Mouse (Mus musculus) hindbrain, embryonic 14.5 days (tissue): ENCODE measurements around the gene Tspan8. TPM values are rescaled to one million over a fixed set of nuclear protein-coding genes. Genes with fewer than 3 reads are reported as not detected.

Experiments used
- ATAC-seq: fragments of 200-750 bp; cut with Nextera tagmentation; 2 replicates; pipeline ENCODE4 v1.8.0; 2017; ENCODE audit warnings: moderate number of reproducible peaks, mild to moderate bottlenecking, moderate TSS enrichment, moderate library complexity; ENCODE audit not compliant: low FRiP score
- DNase-seq: peaks from one replicate; pipeline ENCODE4 v3.0.0-alpha.2; 2015; ENCODE audit warnings: low spot score
- H3K27ac ChIP-seq: fragments of 300-500 bp; sonication (generic); 2 replicates; pipeline ENCODE4 v1.5.1; 2014; ENCODE audit warnings: mild to moderate bottlenecking, moderate library complexity
- H3K27me3 ChIP-seq: fragments of 300-500 bp; sonication (generic); 2 replicates; pipeline ENCODE4 v1.6.1; 2014; ENCODE audit warnings: mild to moderate bottlenecking, low read length, mixed read lengths; ENCODE audit not compliant: control insufficient read depth, insufficient read depth
- H3K36me3 ChIP-seq: fragments of 300-500 bp; sonication (generic); replicated peaks from 2 replicates; pipeline ENCODE4 v1.6.1; 2014; ENCODE audit not compliant: control insufficient read depth, insufficient read depth
- H3K4me1 ChIP-seq: fragments of 300-500 bp; sonication (generic); replicated peaks from 2 replicates; pipeline ENCODE4 v1.6.1; 2014; ENCODE audit warnings: antibody characterized with exemption, low read length, mixed read lengths; ENCODE audit not compliant: control insufficient read depth, insufficient read depth
- H3K4me2 ChIP-seq: fragments of 300-500 bp; sonication (generic); replicated peaks from 2 replicates; pipeline ENCODE4 v1.6.1; 2014; ENCODE audit warnings: mild to moderate bottlenecking, moderate library complexity
- H3K4me3 ChIP-seq: fragments of 300-500 bp; sonication (generic); replicated peaks from 2 replicates; pipeline ENCODE4 v1.5.1; 2014; ENCODE audit warnings: mild to moderate bottlenecking, low read length
- H3K9ac ChIP-seq: fragments of 300-500 bp; sonication (generic); 2 replicates; pipeline ENCODE4 v1.6.1; 2014
- H3K9me3 ChIP-seq: fragments of 300-500 bp; sonication (generic); 2 replicates; pipeline ENCODE4 v1.6.1; 2016; ENCODE audit warnings: low read length; ENCODE audit not compliant: control insufficient read depth
- WGBS: fragments of 180-500 bp; shearing (Covaris S2); extraction: QIAGEN DNeasy Blood & Tissue Kit; methylation state at CpG from one replicate; pipeline ENCODE4 v1.1.7; 2014; 5-methylcytosine and 5-hydroxymethylcytosine counted together
- polyA plus RNA-seq: library from polyadenylated mRNA; unstranded; fragments of >200 nt; fragmentation: Nextera tagmentation; extraction: Ambion mirVana; gene quantifications from 2 replicates; pipeline ENCODE4 v1.2.1, GENCODE M21; 2014

Gene Tspan8
- polyA plus RNA-seq, 1 experiment from 2014 or later: 0.28 TPM

DNA sequence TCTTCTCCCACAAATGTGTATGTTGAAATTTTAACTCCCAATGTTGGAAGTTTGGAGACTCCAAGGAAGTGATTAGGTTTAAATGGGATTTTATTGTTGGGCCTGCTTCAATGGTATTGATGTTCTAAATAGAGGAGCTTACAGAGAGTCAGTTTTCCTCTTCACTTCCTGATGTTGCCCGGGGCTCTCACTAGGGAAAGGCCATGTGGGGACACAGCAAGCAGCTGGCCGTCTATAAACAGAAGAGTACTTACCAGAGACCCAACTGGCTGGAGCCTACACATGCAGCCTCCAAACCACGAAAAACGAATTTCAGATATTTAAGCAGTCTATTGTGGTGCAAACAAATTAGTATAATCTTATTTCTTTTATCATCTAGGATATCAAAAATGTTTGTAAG is 75.3 kb downstream of the Tspan8 start:
- Histone ChIP-seq H3K36me3 (no peaks in the 10 kb centered on the region), H3K9ac (no peak overlapping the region), H3K4me1 (no peaks in the 10 kb centered on the region), H3K4me2 (no peak overlapping the region), H3K9me3 (no peaks in the 10 kb centered on the region), H3K27me3 (no peaks in the 10 kb centered on the region), H3K4me3 (no peak overlapping the region), H3K27ac (no peak overlapping the region)
- no peak for DNase-seq
- WGBS: 77% methylated on average over 4 of the region's 4 CpGs
- no peak for ATAC-seq

DNA sequence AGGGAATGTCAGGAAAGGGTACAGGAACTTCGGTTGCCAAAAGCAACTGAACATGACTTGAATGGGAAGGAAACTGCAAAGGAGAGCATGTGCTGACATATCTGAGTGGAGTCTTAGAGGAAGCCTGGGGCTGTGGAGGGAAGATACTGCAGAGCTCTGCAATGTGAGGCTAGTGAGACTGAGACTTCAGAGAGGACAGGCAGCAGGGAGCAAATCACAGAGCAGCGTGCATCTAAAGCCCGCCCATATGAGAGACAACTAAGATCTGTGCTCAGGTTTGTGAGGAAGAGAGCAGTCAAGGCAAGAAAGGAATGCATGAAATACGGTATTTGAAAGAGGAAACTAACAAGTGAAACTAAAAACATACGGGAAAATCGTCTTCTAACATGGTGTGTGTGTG is 76.3 kb downstream of the Tspan8 start:
- H3K27me3 ChIP-seq: no peaks in the 10 kb centered on the region
- H3K27ac ChIP-seq: no peak overlapping the region
- H3K9ac ChIP-seq: no peak overlapping the region
- no peak overlapping the region for H3K4me2 ChIP-seq
- no peaks in the 10 kb centered on the region for H3K4me1 ChIP-seq
- no peaks in the 10 kb centered on the region for H3K36me3 ChIP-seq
- no peak for DNase-seq
- WGBS: 81% methylated on average over 6 of the region's 6 CpGs
- no peak for ATAC-seq
- no peak overlapping the region for H3K4me3 ChIP-seq
- no peaks in the 10 kb centered on the region for H3K9me3 ChIP-seq

DNA sequence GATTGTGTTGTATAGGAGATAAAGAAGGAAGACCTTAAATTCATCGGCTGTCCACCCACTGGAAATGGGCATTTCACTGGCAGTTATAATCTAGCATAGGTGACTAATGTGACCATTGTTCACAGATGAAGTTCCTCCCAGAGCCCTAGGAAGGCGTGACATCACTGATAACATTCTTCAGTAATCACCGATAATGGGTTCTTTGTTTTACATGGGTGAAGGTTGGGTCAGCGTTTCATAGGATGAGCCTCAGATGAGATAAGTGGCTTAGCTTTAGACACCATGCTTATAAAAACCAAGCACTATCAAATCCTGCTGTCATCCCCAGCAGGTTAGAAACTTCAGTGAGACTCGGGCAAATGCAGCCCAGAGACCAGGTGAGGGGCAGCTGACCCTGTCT is 77.4 kb downstream of the Tspan8 start:
- H3K9ac ChIP-seq: no peak overlapping the region
- DNase-seq (no peak), ATAC-seq (no peak)
- no peaks in the 10 kb centered on the region for H3K27me3 ChIP-seq
- WGBS: 85% methylated on average over 5 of the region's 5 CpGs
- H3K36me3 ChIP-seq: no peaks in the 10 kb centered on the region
- H3K4me2 ChIP-seq: no peak overlapping the region
- H3K4me1 ChIP-seq: no peaks in the 10 kb centered on the region
- H3K9me3 ChIP-seq: no peaks in the 10 kb centered on the region
- H3K27ac ChIP-seq: no peak overlapping the region
- no peak overlapping the region for H3K4me3 ChIP-seq

DNA sequence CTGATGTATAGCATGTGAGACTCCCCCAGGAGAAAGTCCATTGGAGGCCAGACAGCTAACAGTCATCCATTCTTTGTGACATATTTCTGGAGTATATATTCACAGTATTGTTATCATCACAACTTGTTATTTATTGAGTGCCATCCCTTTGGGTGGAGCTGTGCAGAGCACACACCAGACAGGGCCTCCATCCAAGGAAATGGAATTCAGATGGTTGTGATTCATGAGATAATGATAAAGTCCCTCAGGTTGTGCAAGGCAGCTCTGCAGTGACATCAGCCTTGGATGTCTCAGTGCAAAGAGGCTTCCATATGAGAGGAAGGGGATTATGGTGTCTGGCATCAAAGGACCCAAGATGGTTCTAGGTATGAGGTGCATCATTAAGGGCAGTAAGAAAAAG is 80.1 kb downstream of the Tspan8 start:
- Histone ChIP-seq H3K36me3 (no peaks in the 10 kb centered on the region), H3K4me1 (no peaks in the 10 kb centered on the region), H3K27me3 (no peaks in the 10 kb centered on the region), H3K9me3 (no peaks in the 10 kb centered on the region), H3K27ac (no peak overlapping the region), H3K4me3 (no peak overlapping the region), H3K9ac (no peak overlapping the region), H3K4me2 (no peak overlapping the region)
- ATAC-seq (no peak), DNase-seq (no peak)

- WGBS: 88% methylated on average over 7 of the region's 7 CpGs
Measured at GRCm38 (mm10) chr10:115897235-115897634, 80.6 kb downstream of the Tspan8 start.

More at GRCm38 (mm10) chr10:115897235-115897634, 80.6 kb downstream of the Tspan8 start:
- DNase-seq: no peak
- H3K36me3 ChIP-seq: no peaks in the 10 kb centered on the region
- H3K9me3 ChIP-seq: no peaks in the 10 kb centered on the region
- H3K9ac ChIP-seq: no peak overlapping the region
- no peak overlapping the region for H3K4me3 ChIP-seq
- no peak overlapping the region for H3K27ac ChIP-seq
- no peaks in the 10 kb centered on the region for H3K27me3 ChIP-seq
- ATAC-seq: no peak
- H3K4me1 ChIP-seq: no peaks in the 10 kb centered on the region
- no peak overlapping the region for H3K4me2 ChIP-seq

Other genes starting within 250 kb of the Tspan8 start
- gene A930009A15Rik, start 246.8 kb upstream of the Tspan8 start, polyA plus RNA-seq: 0.39 and 0.42 TPM in 2 replicates
- gene Lgr5, start 229.1 kb upstream of the Tspan8 start, polyA plus RNA-seq: 2.5 and 2.7 TPM in 2 replicates
- 21.5 and 26.8 TPM in 2 replicates for gene Ptprr, start 201.4 kb downstream of the Tspan8 start, polyA plus RNA-seq